Mouse (Mus musculus): ENCODE results near the gene Abcb11. TPM values are rescaled to one million over a fixed set of nuclear protein-coding genes. Genes with fewer than 3 reads are reported as not detected.
A peak's percentile ranks its signal among the peaks of the same experiment; 100 is the strongest.

Gene Abcb11
- polyA plus RNA-seq, 1 experiment: not detected

GRCm38 (mm10) chr2:69209684-69210083 is 132.7 kb downstream of the Abcb11 start:
- H3K4me3 ChIP-seq (ENCODE audit: insufficient read depth, low read depth, low read length): no peak overlapping the region
- WGBS: 93% methylated on average over 3 of the region's 3 CpGs
- no peak overlapping the region for H3K27ac ChIP-seq (ENCODE audit: insufficient read depth, low read depth, low read length)
- no peak for TF ChIP-seq POLR2A (IDR thresholded peaks at IDR 0.05; ENCODE audit: insufficient read depth, low read depth, low read length)
- TF ChIP-seq CTCF (IDR thresholded peaks at IDR 0.05; ENCODE audit: insufficient read depth, low read depth, low read length): no peak
- H3K4me1 ChIP-seq (ENCODE audit: control insufficient read depth, insufficient read depth, low read length): 0 out of 2 replicates have a peak, but pooled peaks cover 3% of the 10 kb centered on the region

- Histone ChIP-seq H3K27ac (ENCODE audit: insufficient read depth, low read depth, low read length) (no peak overlapping the region), H3K4me1 (ENCODE audit: control insufficient read depth, insufficient read depth, low read length) (0 out of 2 replicates have a peak, but pooled peaks cover 3% of the 10 kb centered on the region), H3K4me3 (ENCODE audit: insufficient read depth, low read depth, low read length) (no peak overlapping the region)
- no peak for TF ChIP-seq POLR2A (IDR thresholded peaks at IDR 0.05; ENCODE audit: insufficient read depth, low read depth, low read length)
- TF ChIP-seq CTCF (IDR thresholded peaks at IDR 0.05; ENCODE audit: insufficient read depth, low read depth, low read length): no peak
- 19% methylated on average over 7 of the region's 7 CpGs for WGBS
Observed at GRCm38 (mm10) chr2:69206523-69206922, 135.9 kb downstream of the Abcb11 start.

DNA sequence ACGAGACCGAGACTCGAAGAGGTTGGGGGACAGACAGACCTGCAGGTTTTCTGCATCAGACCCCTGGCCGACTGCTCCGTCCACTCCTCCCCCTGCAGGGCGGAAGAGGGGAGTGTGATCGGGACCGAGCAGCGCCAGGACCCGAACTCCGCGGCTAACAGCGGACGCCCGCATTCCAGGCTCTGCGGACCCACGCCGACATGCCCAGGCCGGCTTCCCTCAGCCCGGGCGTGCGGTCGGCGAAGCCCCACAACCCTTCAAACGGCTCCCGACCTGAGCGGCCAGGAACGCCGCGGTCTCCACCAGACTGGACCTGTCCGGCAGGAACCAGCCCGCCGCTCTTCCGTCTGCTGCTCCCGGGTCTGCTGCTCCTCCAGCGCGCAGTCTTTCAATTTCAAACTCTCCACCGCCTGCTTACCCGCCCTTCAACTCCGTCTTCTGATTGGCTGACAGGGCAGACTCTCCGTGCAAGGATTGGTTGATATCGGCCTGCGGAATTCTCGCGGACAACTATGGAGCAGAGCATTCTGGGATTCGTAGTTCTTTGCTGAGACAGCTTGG is 136.5 kb downstream of the Abcb11 start, which contains the start of gene Spc25:
Spc25 (minus strand) TSS at position 404 of the 561 bp plus-strand sequence.
- WGBS: under 1% methylated on average over 46 of the region's 46 CpGs
- Histone ChIP-seq H3K4me3 (ENCODE audit: insufficient read depth, low read depth, low read length) (peak within 1 kb of the TSS; percentile 65), H3K27ac (ENCODE audit: insufficient read depth, low read depth, low read length) (no peak within 1 kb of the TSS), H3K4me1 (ENCODE audit: control insufficient read depth, insufficient read depth, low read length) (0 out of 2 replicates have a peak, but pooled peaks cover 3% of the 10 kb centered on the region)
- TF ChIP-seq POLR2A (IDR thresholded peaks at IDR 0.05; ENCODE audit: insufficient read depth, low read depth, low read length) (no peak), CTCF (IDR thresholded peaks at IDR 0.05; ENCODE audit: insufficient read depth, low read depth, low read length) (no peak)

DNA sequence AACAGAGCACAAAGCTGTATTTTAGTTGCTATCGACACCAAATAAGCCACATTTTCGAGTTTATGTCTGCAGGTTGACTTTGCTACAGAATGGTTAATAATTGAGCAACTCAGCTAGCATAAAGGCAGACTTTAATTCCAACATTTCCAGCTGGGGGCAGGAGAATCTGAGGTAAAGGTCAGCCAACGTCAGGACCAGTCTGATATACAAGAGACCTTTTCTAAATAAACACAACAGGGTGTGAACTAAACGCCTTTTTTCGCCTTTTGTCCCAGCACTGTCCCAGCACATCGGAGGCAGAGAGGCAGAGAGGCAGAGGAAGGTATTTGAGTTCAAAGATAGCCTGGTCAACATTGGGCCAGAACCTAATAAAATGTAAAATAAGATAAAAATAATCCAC is 137.2 kb downstream of the Abcb11 start:
- Histone ChIP-seq H3K27ac (ENCODE audit: insufficient read depth, low read depth, low read length) (no peak overlapping the region), H3K4me1 (ENCODE audit: control insufficient read depth, insufficient read depth, low read length) (0 out of 2 replicates have a peak, but pooled peaks cover 3% of the 10 kb centered on the region), H3K4me3 (ENCODE audit: insufficient read depth, low read depth, low read length) (no peak overlapping the region)
- 9% methylated on average over 6 of the region's 6 CpGs for WGBS
- no peak for TF ChIP-seq CTCF (IDR thresholded peaks at IDR 0.05; ENCODE audit: insufficient read depth, low read depth, low read length)
- TF ChIP-seq POLR2A (IDR thresholded peaks at IDR 0.05; ENCODE audit: insufficient read depth, low read depth, low read length): no peak

DNA sequence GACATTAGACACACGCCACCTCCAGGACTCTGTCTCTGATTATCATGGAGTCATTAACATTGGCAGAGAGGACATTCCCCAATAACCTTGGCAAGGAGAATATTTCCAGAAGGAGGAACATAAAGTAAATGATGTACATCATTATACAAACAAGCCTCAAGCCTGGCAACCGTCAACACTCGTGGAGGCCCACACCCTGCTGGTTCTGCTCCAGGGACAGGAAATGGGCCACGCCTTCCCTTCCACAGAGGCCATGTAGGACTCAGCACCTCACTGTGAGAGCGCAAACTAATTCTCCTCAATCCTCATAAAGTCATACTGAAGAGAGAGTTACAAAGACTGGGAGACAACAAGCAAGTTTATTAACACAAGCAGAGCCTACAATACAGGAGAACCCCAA is 148.9 kb downstream of the Abcb11 start:
- Histone ChIP-seq H3K4me1 (ENCODE audit: control insufficient read depth, insufficient read depth, low read length) (no peaks in the 10 kb centered on the region), H3K27ac (ENCODE audit: insufficient read depth, low read depth, low read length) (no peak overlapping the region), H3K4me3 (ENCODE audit: insufficient read depth, low read depth, low read length) (no peak overlapping the region)
- WGBS: 86% methylated on average over 5 of the region's 5 CpGs
- TF ChIP-seq POLR2A (IDR thresholded peaks at IDR 0.05; ENCODE audit: insufficient read depth, low read depth, low read length) (no peak), CTCF (IDR thresholded peaks at IDR 0.05; ENCODE audit: insufficient read depth, low read depth, low read length) (no peak)

DNA sequence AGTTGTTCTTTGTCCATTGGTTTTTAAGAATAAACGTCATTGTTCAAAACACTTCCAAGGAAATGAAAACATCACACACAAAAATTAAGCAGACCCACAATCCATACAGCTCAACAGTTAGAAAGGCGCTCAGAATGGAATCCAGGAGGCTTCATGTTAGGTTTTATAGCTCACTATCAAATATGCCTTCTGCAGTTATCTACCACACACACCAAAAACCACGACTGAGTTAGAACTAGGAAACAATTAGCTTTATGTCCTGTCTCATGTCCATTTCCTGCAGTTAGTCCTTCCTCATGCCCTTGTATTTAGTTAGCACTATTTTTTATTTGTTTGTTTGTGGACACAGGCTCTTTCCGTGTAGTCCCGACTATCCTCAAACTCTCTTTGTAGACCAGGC is 151.4 kb downstream of the Abcb11 start:
- TF ChIP-seq POLR2A (IDR thresholded peaks at IDR 0.05; ENCODE audit: insufficient read depth, low read depth, low read length) (no peak), CTCF (IDR thresholded peaks at IDR 0.05; ENCODE audit: insufficient read depth, low read depth, low read length) (no peak)

GRCm38 (mm10) chr2:69189222-69189621 is 153.2 kb downstream of the Abcb11 start:
- no peak overlapping the region for H3K27ac ChIP-seq (ENCODE audit: insufficient read depth, low read depth, low read length)
- 81% methylated on average over 4 of the region's 4 CpGs for WGBS
- peaks cover 7% of the 10 kb centered on the region; the same call in 1 of the 2 replicates for H3K4me1 ChIP-seq (ENCODE audit: control insufficient read depth, insufficient read depth, low read length)
- H3K4me3 ChIP-seq (ENCODE audit: insufficient read depth, low read depth, low read length): no peak overlapping the region
- TF ChIP-seq CTCF (IDR thresholded peaks at IDR 0.05; ENCODE audit: insufficient read depth, low read depth, low read length): no peak
- TF ChIP-seq POLR2A (IDR thresholded peaks at IDR 0.05; ENCODE audit: insufficient read depth, low read depth, low read length): no peak

More for the DNA sequence above, 151.4 kb downstream of the Abcb11 start:
- peaks cover 7% of the 10 kb centered on the region; the same call in 1 of the 2 replicates for H3K4me1 ChIP-seq (ENCODE audit: control insufficient read depth, insufficient read depth, low read length)
- no peak overlapping the region for H3K4me3 ChIP-seq (ENCODE audit: insufficient read depth, low read depth, low read length)
- 92% methylated on average over 5 of the region's 5 CpGs for WGBS
- no peak overlapping the region for H3K27ac ChIP-seq (ENCODE audit: insufficient read depth, low read depth, low read length)

DNA sequence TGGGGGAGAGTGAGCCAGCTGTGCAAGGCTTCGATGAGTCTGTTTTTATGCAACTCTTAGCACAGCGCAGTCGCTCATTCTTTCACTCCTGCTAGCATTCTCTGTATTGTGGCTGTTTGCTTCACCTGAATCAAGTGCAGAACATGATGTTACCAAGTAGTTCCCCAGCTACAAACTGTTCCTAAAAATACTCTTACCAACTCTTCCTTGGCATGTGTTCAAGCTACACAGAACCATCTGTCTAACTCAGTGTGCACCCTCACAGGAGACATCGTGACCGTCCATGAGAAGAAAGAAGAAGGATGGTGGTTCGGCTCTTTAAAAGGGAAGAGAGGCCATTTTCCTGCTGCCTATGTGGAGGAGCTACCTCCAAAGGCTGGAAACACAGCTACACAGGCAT is 153.7 kb downstream of the Abcb11 start:
- TF ChIP-seq CTCF (IDR thresholded peaks at IDR 0.05; ENCODE audit: insufficient read depth, low read depth, low read length) (no peak), POLR2A (IDR thresholded peaks at IDR 0.05; ENCODE audit: insufficient read depth, low read depth, low read length) (no peak)
- Histone ChIP-seq H3K4me3 (ENCODE audit: insufficient read depth, low read depth, low read length) (no peak overlapping the region), H3K4me1 (ENCODE audit: control insufficient read depth, insufficient read depth, low read length) (peaks cover 7% of the 10 kb centered on the region; the same call in 1 of the 2 replicates), H3K27ac (ENCODE audit: insufficient read depth, low read depth, low read length) (no peak overlapping the region)
- 82% methylated on average over 6 of the region's 6 CpGs for WGBS

Other genes starting within 250 kb of the Abcb11 start
- not detected in 2 replicates for gene Nostrin, start 206.8 kb downstream of the Abcb11 start, polyA plus RNA-seq (2012; ENCODE audit: insufficient read depth, insufficient read length, low replicate concordance, missing spikeins)
- gene Spc25, start 136.4 kb downstream of the Abcb11 start, polyA plus RNA-seq (2012; ENCODE audit: insufficient read depth, insufficient read length, low replicate concordance, missing spikeins): not detected in 2 replicates
- not detected in 2 replicates for gene G6pc2, start 131.5 kb downstream of the Abcb11 start, polyA plus RNA-seq (2012; ENCODE audit: insufficient read depth, insufficient read length, low replicate concordance, missing spikeins)
- gene Dhrs9, start 37.8 kb upstream of the Abcb11 start, polyA plus RNA-seq (2012; ENCODE audit: insufficient read depth, insufficient read length, low replicate concordance, missing spikeins): not detected in 2 replicates
- gene Lrp2, start 243.4 kb upstream of the Abcb11 start, polyA plus RNA-seq (2012; ENCODE audit: insufficient read depth, insufficient read length, low replicate concordance, missing spikeins): not detected in 2 replicates